Mouse (Mus musculus): ENCODE measurements around the gene Dnah5. TPM values are rescaled to one million over a fixed set of nuclear protein-coding genes. Genes with fewer than 3 reads are reported as not detected.

The Dnah5 gene
- total and polyA plus RNA-seq, 3 experiments: 0.03 to 0.18 TPM; not detected in 1

DNA sequence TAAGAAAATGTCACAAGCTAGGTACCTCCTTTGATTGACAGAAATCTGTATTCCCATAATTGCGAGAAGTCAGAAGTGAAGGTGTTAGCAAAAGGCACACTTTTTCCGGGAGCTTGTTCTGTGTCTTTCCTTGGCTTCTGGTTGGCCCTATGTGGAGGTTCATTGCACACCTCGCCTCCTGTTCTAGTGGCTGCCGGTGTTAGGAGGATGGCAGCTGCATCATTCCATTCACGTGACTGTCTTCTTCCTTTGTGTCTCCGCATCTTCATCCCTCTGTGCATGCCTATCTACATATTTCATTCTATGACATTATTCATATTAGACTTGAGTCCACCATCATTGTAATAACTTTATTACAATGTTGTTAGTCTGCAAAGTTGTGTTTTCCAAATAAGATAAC, 37.5 kb upstream of the Dnah5 start:
- Histone ChIP-seq H3K4me3 (no peak overlapping the region), H3K9ac (ENCODE audit: low read depth, low read length) (no peak overlapping the region), H3K4me1 (ENCODE audit: control insufficient read depth, insufficient read depth, low read length) (no peaks in the 10 kb centered on the region), H3K27me3 (ENCODE audit: control insufficient read depth, insufficient read depth, low read length) (no peaks in the 10 kb centered on the region), H3K27ac (no peak overlapping the region), H3K36me3 (ENCODE audit: control insufficient read depth, insufficient read depth, low read length) (no peaks in the 10 kb centered on the region), H3K79me2 (replicated peaks; ENCODE audit: control insufficient read depth, insufficient read depth, low read length) (no peaks in the 10 kb centered on the region)
- TF ChIP-seq EP300 (IDR thresholded peaks at IDR 0.05; ENCODE audit: insufficient read depth, low read depth, low read length): no peak
- TF ChIP-seq POLR2A (IDR thresholded peaks at IDR 0.05; ENCODE audit: insufficient read depth, low read depth, low read length): no peak
- no peak for TF ChIP-seq CTCF (IDR thresholded peaks at IDR 0.05)
- 84% methylated on average over 6 of the region's 6 CpGs for WGBS
- intact Hi-C loops (cut with DNase I): no loop called here
- DNase-seq: no peak

DNA sequence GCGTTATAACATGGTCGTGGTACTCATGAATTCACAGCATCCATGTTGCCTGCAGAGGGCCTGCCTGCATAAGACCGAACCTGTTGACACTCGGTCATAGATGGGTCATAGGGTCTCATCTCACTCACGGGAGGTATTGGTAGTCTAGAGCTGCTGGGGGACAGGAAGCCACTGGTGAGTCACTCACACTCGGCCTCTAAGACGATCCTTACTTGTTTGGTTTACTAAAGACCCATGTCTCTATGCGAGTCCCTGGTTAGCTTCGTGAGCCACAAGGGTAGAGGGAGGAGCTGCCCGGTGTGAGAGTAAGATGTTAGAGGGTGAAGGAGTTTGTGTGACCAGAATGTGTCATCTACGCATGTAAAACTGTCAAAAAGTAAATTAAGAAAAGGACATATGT, 24.6 kb upstream of the Dnah5 start:
- Histone ChIP-seq H3K79me2 (replicated peaks; ENCODE audit: control insufficient read depth, insufficient read depth, low read length) (no peaks in the 10 kb centered on the region), H3K4me1 (ENCODE audit: control insufficient read depth, insufficient read depth, low read length) (peaks cover 3% of the 10 kb centered on the region; the same call in 1 of the 2 replicates), H3K27ac (no peak overlapping the region), H3K36me3 (ENCODE audit: control insufficient read depth, insufficient read depth, low read length) (no peaks in the 10 kb centered on the region), H3K4me3 (no peak overlapping the region), H3K27me3 (ENCODE audit: control insufficient read depth, insufficient read depth, low read length) (no peaks in the 10 kb centered on the region), H3K9ac (ENCODE audit: low read depth, low read length) (no peak overlapping the region)
- WGBS: 75% methylated on average over 11 of the region's 11 CpGs
- DNase-seq: no peak
- no peak for TF ChIP-seq POLR2A (IDR thresholded peaks at IDR 0.05; ENCODE audit: insufficient read depth, low read depth, low read length)
- no peak for TF ChIP-seq EP300 (IDR thresholded peaks at IDR 0.05; ENCODE audit: insufficient read depth, low read depth, low read length)
- no peak for TF ChIP-seq CTCF (IDR thresholded peaks at IDR 0.05)
- intact Hi-C loops (cut with DNase I): no loop called here

DNA sequence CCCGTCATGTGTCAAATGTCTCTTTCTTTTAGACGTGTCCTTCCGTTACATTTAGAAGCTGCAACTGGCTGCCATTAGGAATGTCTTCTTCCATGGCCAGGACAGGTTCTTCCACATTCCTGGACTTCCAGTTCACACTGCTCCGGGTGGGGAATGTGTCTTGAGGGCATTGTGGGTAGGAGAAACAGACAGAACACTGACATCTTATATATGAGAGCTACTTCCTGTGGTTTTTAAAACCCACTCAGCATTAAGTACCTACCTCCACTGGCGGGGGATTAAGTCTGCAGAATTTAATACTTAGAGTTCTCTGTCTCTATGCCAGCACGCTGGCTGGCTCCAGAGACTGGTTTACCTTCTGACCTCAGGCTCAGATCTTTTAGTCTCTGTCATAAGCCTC, 24.0 kb upstream of the Dnah5 start:
- no peaks in the 10 kb centered on the region for H3K79me2 ChIP-seq (replicated peaks; ENCODE audit: control insufficient read depth, insufficient read depth, low read length)
- no peak overlapping the region for H3K27ac ChIP-seq
- no peak for DNase-seq
- no peaks in the 10 kb centered on the region for H3K27me3 ChIP-seq (ENCODE audit: control insufficient read depth, insufficient read depth, low read length)
- WGBS: 83% methylated on average over 6 of the region's 6 CpGs
- H3K4me1 ChIP-seq (ENCODE audit: control insufficient read depth, insufficient read depth, low read length): peaks cover 3% of the 10 kb centered on the region; the same call in 1 of the 2 replicates
- intact Hi-C loops (cut with DNase I): no loop called here
- H3K4me3 ChIP-seq: no peak overlapping the region
- TF ChIP-seq POLR2A (IDR thresholded peaks at IDR 0.05; ENCODE audit: insufficient read depth, low read depth, low read length) (no peak), CTCF (IDR thresholded peaks at IDR 0.05) (no peak)
- no peaks in the 10 kb centered on the region for H3K36me3 ChIP-seq (ENCODE audit: control insufficient read depth, insufficient read depth, low read length)
- H3K9ac ChIP-seq (ENCODE audit: low read depth, low read length): no peak overlapping the region

DNA sequence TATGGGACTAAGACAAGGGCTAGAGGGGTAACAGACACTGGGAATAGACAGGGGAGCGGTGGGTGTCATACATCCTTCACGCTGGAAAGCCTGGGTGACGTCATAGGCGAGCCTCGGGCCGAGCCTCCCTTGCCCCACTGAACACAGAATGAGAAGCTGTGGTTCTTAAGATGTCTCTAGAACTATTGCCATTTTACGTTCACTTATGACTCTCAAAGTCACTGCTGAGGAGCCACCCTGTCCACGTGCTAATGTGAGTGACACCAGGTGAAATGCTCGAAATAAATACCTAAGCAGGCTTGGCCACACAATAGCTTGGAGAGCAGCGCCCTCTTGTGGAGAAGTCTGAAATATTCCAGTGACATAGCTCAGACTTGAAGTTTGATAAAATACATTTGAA, 21.7 kb upstream of the Dnah5 start:
- peak; percentile 53 to 71 for DNase-seq
- 8% methylated on average over 10 of the region's 10 CpGs for WGBS
- Histone ChIP-seq H3K79me2 (replicated peaks; ENCODE audit: control insufficient read depth, insufficient read depth, low read length) (no peaks in the 10 kb centered on the region), H3K27ac (no peak overlapping the region), H3K36me3 (ENCODE audit: control insufficient read depth, insufficient read depth, low read length) (no peaks in the 10 kb centered on the region), H3K9ac (ENCODE audit: low read depth, low read length) (peak overlapping the region; percentile 43; the same call in 1 of the 2 replicates), H3K4me1 (ENCODE audit: control insufficient read depth, insufficient read depth, low read length) (peaks cover 3% of the 10 kb centered on the region; the same call in 1 of the 2 replicates), H3K27me3 (ENCODE audit: control insufficient read depth, insufficient read depth, low read length) (no peaks in the 10 kb centered on the region), H3K4me3 (peak overlapping the region; percentile 22)
- intact Hi-C loops (cut with DNase I): loop anchor here (1.0 to 10.0 kb wide), 5 partner anchors 155 to 527 kb away; no protein-coding TSS in a partner anchor
- TF ChIP-seq POLR2A (IDR thresholded peaks at IDR 0.05; ENCODE audit: insufficient read depth, low read depth, low read length) (no peak), EP300 (IDR thresholded peaks at IDR 0.05; ENCODE audit: insufficient read depth, low read depth, low read length) (0 out of 2 replicates have a peak, but pooled peaks have one; percentile 43), CTCF (IDR thresholded peaks at IDR 0.05) (peak; percentile 98; the same call in 1 of the 2 replicates)

DNA sequence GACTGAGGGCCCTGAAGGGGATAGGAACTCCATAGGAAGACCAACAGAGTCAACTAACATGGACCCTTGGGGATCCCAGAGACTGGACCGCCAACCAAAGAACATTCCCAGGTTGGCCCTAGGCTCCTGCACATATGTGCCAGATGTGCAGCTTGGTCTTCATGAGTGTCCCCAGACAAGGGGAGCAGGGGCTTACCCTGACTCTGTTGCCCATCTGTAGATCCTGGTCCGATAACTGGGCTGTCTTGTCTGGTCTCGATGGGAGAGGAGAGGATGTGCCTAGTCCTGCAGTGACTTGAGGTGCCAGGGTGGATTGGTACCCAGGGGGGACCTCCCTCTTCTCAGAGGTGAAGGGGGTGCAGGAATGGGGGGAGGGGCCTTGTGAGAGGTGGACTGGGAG, 21.0 kb upstream of the Dnah5 start:
- no peaks in the 10 kb centered on the region for H3K79me2 ChIP-seq (replicated peaks; ENCODE audit: control insufficient read depth, insufficient read depth, low read length)
- no peak overlapping the region for H3K4me3 ChIP-seq
- H3K4me1 ChIP-seq (ENCODE audit: control insufficient read depth, insufficient read depth, low read length): peaks cover 3% of the 10 kb centered on the region; the same call in 1 of the 2 replicates
- intact Hi-C loops (cut with DNase I): loop anchor here (1.0 to 10.0 kb wide), 5 partner anchors 156 to 528 kb away; no protein-coding TSS in a partner anchor
- no peak for TF ChIP-seq EP300 (IDR thresholded peaks at IDR 0.05; ENCODE audit: insufficient read depth, low read depth, low read length)
- no peak overlapping the region for H3K27ac ChIP-seq
- DNase-seq: no peak
- no peaks in the 10 kb centered on the region for H3K36me3 ChIP-seq (ENCODE audit: control insufficient read depth, insufficient read depth, low read length)
- H3K27me3 ChIP-seq (ENCODE audit: control insufficient read depth, insufficient read depth, low read length): no peaks in the 10 kb centered on the region
- 49% methylated on average over 3 of the region's 3 CpGs for WGBS
- H3K9ac ChIP-seq (ENCODE audit: low read depth, low read length): no peak overlapping the region

DNA sequence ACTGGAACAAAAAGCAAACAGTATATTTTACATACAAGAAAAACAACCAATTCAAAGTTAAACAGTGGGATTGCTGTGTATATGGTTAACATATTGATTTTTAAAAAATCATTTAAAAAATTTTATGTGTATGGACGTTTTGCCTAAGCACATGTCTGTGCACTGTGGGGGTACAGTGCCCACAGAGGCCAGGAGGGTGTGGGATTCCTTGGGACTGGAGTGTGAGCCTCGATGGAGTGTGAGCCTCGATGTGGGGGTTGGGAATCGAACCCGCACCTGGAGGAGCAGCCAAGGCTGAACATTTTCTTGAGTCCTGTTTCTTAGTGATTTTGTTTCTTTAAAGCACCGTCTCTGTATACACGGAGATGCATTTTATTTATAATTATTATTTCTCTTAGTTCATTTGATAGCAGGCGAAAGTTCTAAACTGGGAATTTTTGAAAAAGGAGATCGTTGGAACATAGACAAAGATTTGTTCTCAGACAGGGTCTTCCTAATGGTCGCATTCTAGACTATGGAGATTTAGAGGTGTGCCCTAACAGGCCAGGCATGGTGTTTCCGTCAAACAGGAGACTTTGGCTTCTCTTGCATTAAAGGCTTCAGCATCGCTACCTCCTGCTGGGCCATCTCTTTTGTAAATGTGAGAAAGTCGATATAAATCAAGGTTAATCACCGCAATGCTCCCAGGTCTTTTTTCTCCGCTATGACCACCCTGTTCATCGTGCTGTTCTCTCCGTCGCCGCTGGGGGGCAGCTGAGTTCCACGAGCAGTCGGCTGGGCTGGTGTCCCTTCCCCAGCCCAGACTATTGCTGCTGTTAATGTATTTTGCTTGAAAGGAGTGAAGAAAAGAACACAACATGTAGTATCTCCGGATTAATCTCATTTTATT, 15.8 kb upstream of the Dnah5 start:
- intact Hi-C loops (cut with DNase I): loop anchor here (10.0 kb wide), 2 partner anchors 433 to 533 kb away; no protein-coding TSS in a partner anchor
- no peak overlapping the region for H3K4me3 ChIP-seq
- no peak overlapping the region for H3K9ac ChIP-seq (ENCODE audit: low read depth, low read length)
- H3K27me3 ChIP-seq (ENCODE audit: control insufficient read depth, insufficient read depth, low read length): no peaks in the 10 kb centered on the region
- H3K27ac ChIP-seq: no peak overlapping the region
- H3K36me3 ChIP-seq (ENCODE audit: control insufficient read depth, insufficient read depth, low read length): no peaks in the 10 kb centered on the region
- peak; percentile 51 to 80 for DNase-seq
- WGBS: 24% methylated on average over 22 of the region's 22 CpGs
- H3K79me2 ChIP-seq (replicated peaks; ENCODE audit: control insufficient read depth, insufficient read depth, low read length): no peaks in the 10 kb centered on the region
- TF ChIP-seq EP300 (IDR thresholded peaks at IDR 0.05; ENCODE audit: insufficient read depth, low read depth, low read length) (no peak), CTCF (IDR thresholded peaks at IDR 0.05) (no peak; the same call in none of the 2 replicates), POLR2A (IDR thresholded peaks at IDR 0.05; ENCODE audit: insufficient read depth, low read depth, low read length) (no peak)
- 0 out of 2 replicates have a peak, but pooled peaks cover 1% of the 10 kb centered on the region for H3K4me1 ChIP-seq (ENCODE audit: control insufficient read depth, insufficient read depth, low read length)
